Mouse (Mus musculus): ENCODE data around the gene Gm17359.

DNA sequence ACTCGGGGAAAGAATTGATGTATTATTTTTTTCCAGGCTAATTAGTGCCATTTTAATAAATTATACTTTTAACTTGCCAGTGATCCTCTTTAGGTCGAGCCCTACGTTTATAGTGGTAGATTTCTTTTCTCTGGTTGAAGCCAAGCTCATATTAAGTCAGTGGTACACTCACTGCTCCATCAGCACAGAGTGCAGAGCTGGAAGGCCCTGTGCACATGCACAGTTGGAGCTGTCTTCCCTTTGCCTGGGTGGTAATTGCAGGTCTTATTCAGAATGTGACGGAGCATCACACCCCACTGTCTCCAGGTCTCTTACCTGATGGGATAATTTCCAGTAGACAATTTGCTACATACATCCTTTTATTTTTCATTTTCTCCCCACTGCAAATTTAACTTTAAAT is 52.6 kb downstream of the Gm17359 start:
- TF ChIP-seq CTCF (conservative IDR thresholded peaks at IDR 0.05; ENCODE audit: insufficient read depth, insufficient read length, low read depth, low read length) (no peak), POLR2A (IDR thresholded peaks at IDR 0.05; ENCODE audit: low read depth, low read length) (no peak)

All from kidney, adult 2 months (tissue).